ENCODE assay signal across 8 mouse cellular contexts in genomic region chr1:36937648-36938047, GRCm38 (mm10). TPM values are rescaled to one million over a fixed set of nuclear protein-coding genes. Genes with fewer than 3 reads are reported as not detected.
A peak's percentile ranks its signal among the peaks of the same experiment; 100 is the strongest.
DNase-seq lines count a peak whose midpoint lies in the region; ATAC-seq and TF ChIP-seq lines count a peak whose summit lies in the region.

No protein-coding gene starts in this region.

- TF ChIP-seq POLR2A in MEL (IDR thresholded peaks at IDR 0.05; ENCODE audit: control insufficient read depth in 1 of 2, insufficient read depth in 1 of 2, low read depth in 1 of 2, low read length in 2 of 2, poor library complexity in 1 of 2): no peak
- no peak for TF ChIP-seq POLR2A in thymus, adult 2 months (IDR thresholded peaks at IDR 0.05; ENCODE audit: control insufficient read depth, extremely low read depth, insufficient read depth, low read length, poor library complexity)

- H3K9ac ChIP-seq in MEL (ENCODE audit: control insufficient read depth, low read depth, low read length, poor library complexity, severe bottlenecking): peak overlapping the region; percentile 29; the same call in 1 of the 2 replicates
- H3K9ac ChIP-seq in liver, postnatal 0 days (replicated peaks): peak overlapping the region; percentile 100

- 22% methylated on average over 3 of the region's 3 CpGs for WGBS in liver, postnatal 0 days (ENCODE audit: insufficient replicate concordance)
- 13% methylated on average over 3 of the region's 3 CpGs for WGBS in thymus, adult 2 months

- H3K4me2 ChIP-seq in liver, postnatal 0 days (ENCODE audit: low read depth, low read length): peak overlapping the region; percentile 77

- peak overlapping the region; percentile 98 for H3K27ac ChIP-seq in gastrocnemius, adult 2 months
- H3K27ac ChIP-seq in MEL (ENCODE audit: control insufficient read depth, low read depth, low read length): no peak overlapping the region
- peak overlapping the region; percentile 96 for H3K27ac ChIP-seq in liver, postnatal 0 days (ENCODE audit: low read depth)
- H3K27ac ChIP-seq in thymus, adult 2 months (ENCODE audit: control insufficient read depth, insufficient read depth, low read length): no peak overlapping the region

- no peak for TF ChIP-seq CTCF in gastrocnemius, adult 2 months (IDR thresholded peaks at IDR 0.05)
- TF ChIP-seq CTCF in MEL (IDR thresholded peaks at IDR 0.05 in 2 of 3, conservative IDR thresholded peaks at IDR 0.05 in 1 of 3; ENCODE audit: control insufficient read depth in 1 of 3, insufficient read depth in 1 of 3, low read depth in 2 of 3, low read length in 3 of 3, poor library complexity in 1 of 3, severe bottlenecking in 1 of 3): no peak
- peak; percentile 50 for TF ChIP-seq CTCF in liver, postnatal 0 days (IDR thresholded peaks at IDR 0.05; ENCODE audit: low read depth)
- TF ChIP-seq CTCF in thymus, adult 2 months (IDR thresholded peaks at IDR 0.05; ENCODE audit: borderline replicate concordance, control insufficient read depth, extremely low read depth, insufficient read depth, low read length, poor library complexity): no peak

- H3K9me3 ChIP-seq in MEL (replicated peaks; ENCODE audit: insufficient read depth, low read length): no peaks in the 10 kb centered on the region
- no peaks in the 10 kb centered on the region for H3K9me3 ChIP-seq in liver, postnatal 0 days (ENCODE audit: low read length)

- peaks cover 27 to 36% of the 10 kb centered on the region in 2 experiments for H3K4me1 ChIP-seq in MEL (ENCODE audit: control insufficient read depth in 1 of 2, insufficient read depth in 2 of 2, low read length in 2 of 2)
- peaks cover 38% of the 10 kb centered on the region for H3K4me1 ChIP-seq in liver, postnatal 0 days (ENCODE audit: insufficient read depth)
- peaks cover 5% of the 10 kb centered on the region for H3K4me1 ChIP-seq in thymus, adult 2 months (replicated peaks; ENCODE audit: control insufficient read depth, insufficient read depth, low read length)

- TF ChIP-seq RAD21 in MEL (IDR thresholded peaks at IDR 0.05; ENCODE audit: low read depth, low read length): no peak

- TF ChIP-seq EP300 in MEL (IDR thresholded peaks at IDR 0.05; ENCODE audit: low read depth in 1 of 2, low read length in 2 of 2): no peak
- no peak for TF ChIP-seq EP300 in liver, postnatal 0 days (IDR thresholded peaks at IDR 0.05; ENCODE audit: low read depth)

- H3K79me2 ChIP-seq in MEL (ENCODE audit: control insufficient read depth, insufficient read depth, low read length, poor library complexity): peaks cover 38% of the 10 kb centered on the region

- H3K27me3 ChIP-seq in MEL (ENCODE audit: control insufficient read depth in 1 of 2, insufficient read depth in 2 of 2, low read length in 2 of 2): no peaks in the 10 kb centered on the region
- no peaks in the 10 kb centered on the region for H3K27me3 ChIP-seq in liver, postnatal 0 days (ENCODE audit: insufficient read depth, low read length)
- H3K27me3 ChIP-seq in thymus, adult 2 months (ENCODE audit: control insufficient read depth, insufficient read depth, low read length): no peaks in the 10 kb centered on the region

- H3K36me3 ChIP-seq in MEL (ENCODE audit: control insufficient read depth in 1 of 2, insufficient read depth in 2 of 2, low read length in 2 of 2): peaks cover 0 to 44% of the 10 kb centered on the region in 2 experiments; a peak in 2 of 4 replicates
- H3K36me3 ChIP-seq in liver, postnatal 0 days (replicated peaks; ENCODE audit: insufficient read depth, low read length): no peaks in the 10 kb centered on the region
- no peaks in the 10 kb centered on the region for H3K36me3 ChIP-seq in thymus, adult 2 months (ENCODE audit: control insufficient read depth, insufficient read depth, low read length)

- intact Hi-C loops in gastrocnemius, adult 2 months (cut with DNase I): loop anchor here (2.0 to 10.0 kb wide), 7 partner anchors 17 to 297 kb away; no protein-coding TSS in a partner anchor

- peak overlapping the region; percentile 99 for H3K4me3 ChIP-seq in gastrocnemius, adult 2 months
- peak overlapping the region; percentile 35 to 84; a peak in 2 of 4 replicates for H3K4me3 ChIP-seq in MEL (ENCODE audit: control insufficient read depth in 1 of 2, insufficient read depth in 1 of 2, low read depth in 2 of 2, low read length in 2 of 2)
- peak overlapping the region; percentile 100 for H3K4me3 ChIP-seq in liver, postnatal 0 days (ENCODE audit: low read depth, low read length)
- H3K4me3 ChIP-seq in thymus, adult 2 months (ENCODE audit: control insufficient read depth, insufficient read depth, low read length): no peak overlapping the region

- ATAC-seq in liver, postnatal 0 days: no peak

- no peak for DNase-seq in gastrocnemius, adult 2 months
- no peak for DNase-seq in gastrocnemius, adult 8-10 months (ENCODE audit: low spot score in 2 of 2)
- peak; percentile 34 for DNase-seq in MEL (ENCODE audit: low read depth, low spot score)
- DNase-seq in forelimb bud, embryonic 11.5 days (ENCODE audit: low read depth, low spot score): peak; percentile 71
- peak; percentile 42 for DNase-seq in liver, postnatal 0 days
- no peak for DNase-seq in thymus, adult 2 months
- DNase-seq in layer of hippocampus, adult 9-11 months: no peak
- DNase-seq in left cerebral cortex, adult 11 months (ENCODE audit: low spot score): no peak

TF ChIP-seq in MEL, 35 proteins besides CTCF, POLR2A, EP300 and RAD21:
- TF ChIP-seq RCOR1 (IDR thresholded peaks at IDR 0.05; ENCODE audit: low read depth, low read length): no peak
- TF ChIP-seq SIN3A (IDR thresholded peaks at IDR 0.05; ENCODE audit: low read length): peak; percentile 4; the same call in 1 of the 2 replicates
- no peak for TF ChIP-seq MAX (IDR thresholded peaks at IDR 0.05; ENCODE audit: low read length)

RNA-seq across cellular contexts. Expression of gene Tmem131, which starts 5.8 kb away (rescaled TPM):
- 10 to 100 TPM; 24.1 to 37.5 TPM for total RNA-seq in gastrocnemius, adult 2 months (2021)
- total RNA-seq in gastrocnemius, adult 8-10 months (2022): 10 to 100 TPM; 22.6 to 28.6 (median 27.4) TPM
- 11.4 and 12.7 TPM in 2 replicates for total RNA-seq in MEL (2012; rRNA removed)
- 100 to 1,000 TPM in 1 of 2 experiments, 10 to 100 TPM in 1; 48.8 to 196 TPM for polyA plus RNA-seq in MEL (2012; ENCODE audit: insufficient read depth in 1 of 2, insufficient read length in 2 of 2, low read depth in 1 of 2, low replicate concordance in 2 of 2, missing spikeins in 1 of 2)
- 4.8 and 6.1 TPM in 2 replicates for polyA plus RNA-seq in liver, postnatal 0 days (2015; fragmentation: Nextera tagmentation; extraction: Ambion mirVana)
- polyA plus RNA-seq in thymus, adult 2 months (2012; rRNA removed): 51.1 and 62.0 TPM in 2 replicates

Comparison
In these comparisons a context has a peak if more than half of its experiments do, and no peak if none do; other contexts are left out.
1. DNase-seq: peak in MEL (single experiment), forelimb bud, embryonic 11.5 days (single experiment) and liver, postnatal 0 days (single experiment); none in gastrocnemius, adult 2 months (single experiment), gastrocnemius, adult 8-10 months (0 of 2), thymus, adult 2 months (single experiment), layer of hippocampus, adult 9-11 months (single experiment) and left cerebral cortex, adult 11 months (single experiment).
2. H3K27ac ChIP-seq: peak in gastrocnemius, adult 2 months (single experiment) and liver, postnatal 0 days (single experiment); none in MEL (single experiment) and thymus, adult 2 months (single experiment).